Mouse (Mus musculus) ES-E14 (cell line): ENCODE data around the gene Tm2d1. TPM values are rescaled to one million over a fixed set of nuclear protein-coding genes. Genes with fewer than 3 reads are reported as not detected.

ENCODE experiments used
- DNase-seq: peaks from one replicate; pipeline ENCODE4 v3.0.0-alpha.2; 2013; ENCODE audit warnings: low read depth, low spot score
- H3K27ac ChIP-seq: 2 replicates; pipeline ENCODE4 v1.5.1; 2012; ENCODE audit warnings: low read depth, mild to moderate bottlenecking, low read length, moderate library complexity, mixed read lengths; ENCODE audit not compliant: poor library complexity, insufficient read depth, severe bottlenecking
- H3K36me3 ChIP-seq: 2 replicates; pipeline ENCODE4 v1.6.1; 2012; ENCODE audit warnings: mild to moderate bottlenecking, low read length, moderate library complexity, mixed read lengths; ENCODE audit not compliant: control insufficient read depth, poor library complexity, insufficient read depth, severe bottlenecking
- H3K4me1 ChIP-seq, 2 experiments: fragments of 150-350 bp in 1 of 2; sonication (generic) in 1 of 2; 2 replicates each; pipeline ENCODE4 v1.6.1; 2012; ENCODE audit warnings: low read length in 2 of 2, mild to moderate bottlenecking in 1 of 2, mixed read lengths in 1 of 2; ENCODE audit not compliant: control insufficient read depth in 2 of 2, insufficient read depth in 2 of 2, poor library complexity in 1 of 2
- H3K4me3 ChIP-seq, 2 experiments: fragments of 150-350 bp in 1 of 2; sonication (generic) in 1 of 2; 2 replicates each; pipeline ENCODE4 v1.5.1; 2012; ENCODE audit warnings: low read length in 2 of 2, low read depth in 1 of 2, mild to moderate bottlenecking in 1 of 2, mixed read lengths in 1 of 2; ENCODE audit not compliant: insufficient read depth in 1 of 2, poor library complexity in 1 of 2, severe bottlenecking in 1 of 2
- H3K9ac ChIP-seq: 2 replicates; pipeline ENCODE4 v1.6.1; 2012; ENCODE audit warnings: low read depth, mild to moderate bottlenecking, low read length, mixed read lengths; ENCODE audit not compliant: poor library complexity, insufficient read depth, severe bottlenecking
- H3K9me3 ChIP-seq: fragments of 150-350 bp; sonication (generic); 2 replicates; pipeline ENCODE4 v1.6.1; 2012; ENCODE audit warnings: low read depth, mild to moderate bottlenecking, low read length; ENCODE audit not compliant: control insufficient read depth, insufficient read depth
- CHD2 ChIP-seq: IDR thresholded peaks from 2 replicates; pipeline ENCODE4 v1.6.1; 2014; ENCODE audit warnings: mild to moderate bottlenecking, low read depth, low read length, inconsistent platforms
- HCFC1 ChIP-seq: IDR thresholded peaks from 2 replicates; pipeline ENCODE4 v1.6.1; 2012; ENCODE audit warnings: low read length, inconsistent platforms, borderline replicate concordance; ENCODE audit not compliant: insufficient read depth
- MAFK ChIP-seq: IDR thresholded peaks from 2 replicates; pipeline ENCODE4 v1.6.1; 2014; ENCODE audit warnings: mild to moderate bottlenecking, low read depth, low read length, inconsistent platforms; ENCODE audit not compliant: insufficient read depth
- ZC3H11A ChIP-seq: IDR thresholded peaks from 2 replicates; pipeline ENCODE4 v1.6.1; 2012; ENCODE audit warnings: low read depth, mild to moderate bottlenecking, inconsistent platforms, low read length, borderline replicate concordance
- ZNF384 ChIP-seq: IDR thresholded peaks from 2 replicates; pipeline ENCODE4 v1.6.1; 2012; ENCODE audit warnings: low read depth, low read length, inconsistent platforms
- in situ Hi-C, 2 experiments: fragments of 600-800 bp; cut with MboI; formaldehyde crosslinking; loops; one replicate each; pipeline ENCODE4 v1.15.1; 2025; ENCODE audit warnings: low sequenced_read_pairs in 2 of 2, inconsistent platforms in 1 of 2; ENCODE audit not compliant: unreplicated experiment in 2 of 2
- total RNA-seq: library from RNA; depleted of rRNA; stranded (reverse); fragments of 300-350 nt; gene quantifications from 2 replicates; pipeline ENCODE4 v1.2.3, GENCODE M21; 2012; rRNA removed

Gene Tm2d1
- total RNA-seq, 1 experiment: 19.1 TPM

DNA sequence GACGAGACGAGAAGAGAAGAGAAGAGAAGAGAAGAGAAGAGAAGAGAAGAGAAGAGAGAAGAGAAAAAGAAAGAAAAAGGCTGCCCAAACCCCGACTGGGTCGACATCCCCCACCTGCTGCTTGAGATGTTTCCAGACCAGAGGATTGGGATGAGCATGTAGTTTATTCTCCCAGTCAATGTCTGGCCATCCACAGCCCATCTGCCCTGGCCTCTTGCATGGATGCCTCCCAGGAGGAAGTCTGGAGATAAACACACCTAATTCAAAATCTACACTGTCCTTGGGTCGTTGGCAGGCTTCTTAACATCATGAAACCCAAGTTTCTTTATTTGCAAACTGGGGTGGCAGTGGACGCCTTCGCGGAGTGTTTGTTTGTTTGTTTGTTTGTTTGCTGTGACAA is 47.4 kb downstream of the Tm2d1 start:
- TF ChIP-seq ZNF384 (no peak), MAFK (no peak), CHD2 (no peak), ZC3H11A (no peak), HCFC1 (no peak)
- in situ Hi-C loops: no loop called here
- no peaks in the 10 kb centered on the region for H3K4me1 ChIP-seq
- no peak overlapping the region for H3K27ac ChIP-seq
- DNase-seq: no peak
- no peak overlapping the region for H3K9ac ChIP-seq
- no peaks in the 10 kb centered on the region for H3K9me3 ChIP-seq
- no peak overlapping the region for H3K4me3 ChIP-seq
- H3K36me3 ChIP-seq: no peaks in the 10 kb centered on the region

DNA sequence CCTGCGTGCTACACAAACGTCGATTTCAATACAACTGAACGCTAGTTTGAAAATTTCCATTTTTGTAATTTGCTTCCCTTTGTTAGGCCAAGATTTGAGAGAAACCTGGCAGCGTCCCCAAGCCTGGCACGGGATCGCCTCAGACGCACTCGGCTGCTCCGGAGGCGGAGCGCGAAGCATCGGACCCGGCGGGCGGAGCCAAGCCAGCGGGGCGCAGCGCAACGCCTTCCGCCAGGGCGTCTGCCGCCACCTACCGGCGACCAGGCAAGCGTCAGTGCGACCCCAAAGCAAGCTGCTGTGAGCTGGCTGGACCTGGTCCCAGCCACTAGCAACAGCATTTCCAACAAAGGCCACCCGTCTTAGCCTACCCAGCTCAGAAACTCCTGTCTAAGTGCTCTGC is 60.9 kb downstream of the Tm2d1 start:
- no peaks in the 10 kb centered on the region for H3K9me3 ChIP-seq
- TF ChIP-seq CHD2: no peak
- TF ChIP-seq HCFC1: 0 out of 2 replicates have a peak, but pooled peaks have one; percentile 32
- 0 out of 2 replicates have a peak, but pooled peaks have one; percentile 11 for TF ChIP-seq MAFK
- no peak for TF ChIP-seq ZNF384
- peak; percentile 87 for TF ChIP-seq ZC3H11A
- no peak overlapping the region for H3K27ac ChIP-seq
- no peaks in the 10 kb centered on the region for H3K36me3 ChIP-seq
- DNase-seq: peak; percentile 55
- peak overlapping the region; percentile 22 to 74; a peak in 3 of 4 replicates for H3K4me3 ChIP-seq
- no peaks in the 10 kb centered on the region for H3K4me1 ChIP-seq
- H3K9ac ChIP-seq: no peak overlapping the region
- in situ Hi-C loops: no loop called here

DNA sequence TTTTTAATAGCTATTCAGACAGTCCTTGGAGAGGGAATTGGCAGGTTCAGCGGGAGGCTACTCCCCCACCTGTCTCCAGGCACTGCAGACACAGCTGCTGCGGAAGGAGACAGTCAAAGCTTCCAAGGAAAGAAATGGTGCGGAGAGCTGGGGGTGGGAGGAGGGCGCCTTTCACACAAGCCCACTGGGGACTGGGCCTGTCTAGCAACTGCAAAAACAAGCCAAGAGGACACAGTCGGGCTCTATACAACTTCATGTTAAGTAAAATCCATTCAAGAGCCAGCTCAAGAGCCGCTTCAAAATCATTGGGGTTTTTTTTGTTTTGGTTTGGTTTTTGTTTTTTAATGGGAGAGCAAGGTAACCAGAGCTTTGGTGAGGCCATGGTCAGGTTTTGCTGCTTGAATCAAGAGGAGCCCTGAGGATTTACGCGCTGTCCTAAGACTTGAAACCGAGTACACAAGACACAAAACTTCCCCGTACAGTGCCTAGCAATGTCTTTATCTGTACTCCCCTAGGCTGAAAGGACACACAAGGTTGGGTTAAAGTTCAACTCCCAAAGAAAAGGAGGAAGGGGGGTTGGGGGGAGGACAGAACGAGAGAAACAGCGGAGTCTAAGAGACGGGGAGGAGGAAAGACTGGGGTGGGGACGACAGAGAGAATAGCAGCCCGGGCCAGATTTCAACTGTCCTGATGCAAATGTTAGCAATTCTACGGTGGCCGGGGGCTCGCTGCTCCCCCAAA is 61.6 kb downstream of the Tm2d1 start:
- in situ Hi-C loops: no loop called here
- peak overlapping the region; percentile 22 to 74; a peak in 3 of 4 replicates for H3K4me3 ChIP-seq
- DNase-seq: peak; percentile 16
- TF ChIP-seq HCFC1 (no peak), CHD2 (no peak)
- H3K36me3 ChIP-seq: no peaks in the 10 kb centered on the region
- no peak overlapping the region for H3K27ac ChIP-seq
- H3K9ac ChIP-seq: no peak overlapping the region
- H3K9me3 ChIP-seq: no peaks in the 10 kb centered on the region
- H3K4me1 ChIP-seq: no peaks in the 10 kb centered on the region

DNA sequence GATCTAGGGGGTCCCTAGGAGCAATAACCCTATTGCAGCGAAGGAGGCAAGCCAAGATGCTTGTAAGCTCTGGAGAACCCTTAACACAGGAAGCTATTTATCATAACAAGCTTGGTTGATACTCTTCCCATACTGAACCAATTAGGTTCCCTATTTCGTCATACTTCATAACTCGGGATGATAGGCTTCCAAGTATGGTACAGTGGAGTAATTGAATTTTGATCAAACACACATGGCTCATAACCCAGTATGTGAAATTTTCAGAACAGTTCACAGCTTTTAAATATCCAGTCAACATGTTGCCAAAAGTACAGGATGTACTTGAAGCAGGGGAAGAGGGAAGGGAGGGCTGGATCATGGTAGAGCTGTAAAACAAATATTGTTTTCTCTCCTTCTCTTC is 64.3 kb downstream of the Tm2d1 start:
- TF ChIP-seq ZNF384: no peak
- TF ChIP-seq HCFC1: no peak
- no peak for TF ChIP-seq CHD2
- no peak for TF ChIP-seq MAFK
- no peak for TF ChIP-seq ZC3H11A
- in situ Hi-C loops: no loop called here
- DNase-seq: no peak
- Histone ChIP-seq H3K9me3 (no peaks in the 10 kb centered on the region), H3K4me3 (no peak overlapping the region), H3K27ac (no peak overlapping the region), H3K36me3 (no peaks in the 10 kb centered on the region), H3K9ac (no peak overlapping the region), H3K4me1 (no peaks in the 10 kb centered on the region)

DNA sequence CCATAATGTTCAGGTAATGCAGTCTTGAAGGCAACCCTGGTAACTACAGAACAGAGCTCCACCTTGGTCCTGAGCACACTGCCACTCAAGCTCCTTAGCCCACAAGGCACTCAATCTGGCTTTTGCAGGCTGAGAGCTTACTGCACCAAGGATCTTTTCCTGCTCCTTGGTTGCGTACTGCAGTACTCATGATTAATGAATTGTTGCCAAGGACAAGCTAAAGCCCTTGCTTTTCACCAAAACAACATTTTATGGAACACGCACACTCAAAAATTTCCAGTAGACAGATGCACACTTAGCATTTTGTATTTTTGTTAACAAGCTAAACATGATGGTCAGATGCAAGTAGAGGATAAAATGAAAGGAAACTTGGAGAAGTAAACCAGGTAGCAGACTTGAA is 66.0 kb downstream of the Tm2d1 start:
- Histone ChIP-seq H3K36me3 (no peaks in the 10 kb centered on the region), H3K27ac (no peak overlapping the region), H3K4me1 (no peaks in the 10 kb centered on the region), H3K9ac (no peak overlapping the region), H3K4me3 (no peak overlapping the region), H3K9me3 (no peaks in the 10 kb centered on the region)
- TF ChIP-seq HCFC1 (no peak), ZNF384 (no peak), ZC3H11A (no peak), MAFK (no peak), CHD2 (no peak)
- in situ Hi-C loops: no loop called here
- DNase-seq: no peak

Other genes with a start within 250 kb of the Tm2d1 start
- 17.7 and 24.0 TPM in 2 replicates for gene Patj, start 12.5 kb upstream of the Tm2d1 start, total RNA-seq